Mouse (Mus musculus): ENCODE measurements around the gene Gm14085.
"Not testable (repeated sequence)": the region's sequence is repeated elsewhere in the genome, so short reads cannot be mapped to it uniquely, and the experiment has no call there.

DNA sequence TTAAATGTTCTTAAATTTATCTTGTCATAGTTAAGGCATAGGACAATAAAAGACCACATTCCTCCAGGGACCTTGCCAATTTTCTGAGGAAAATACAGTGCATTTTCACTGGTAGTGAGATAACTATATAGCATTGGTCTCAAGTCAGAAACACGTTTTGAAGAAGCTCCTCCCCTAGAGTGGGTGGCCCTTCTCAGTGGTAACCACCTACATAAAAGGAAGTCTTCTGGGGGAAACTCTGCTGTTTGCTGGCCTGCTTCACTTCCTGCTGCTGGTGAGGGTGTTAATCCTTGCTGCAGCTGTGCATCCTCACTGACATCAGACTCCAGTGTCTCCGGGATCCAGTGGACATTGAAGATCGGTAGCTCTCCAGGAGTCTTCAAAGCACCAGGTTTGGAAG is 44.2 kb upstream of the Gm14085 start:
- not testable (repeated sequence) for TF ChIP-seq CTCF, EP300 (IDR thresholded peaks at IDR 0.05; ENCODE audit: low read depth)
